Mouse (Mus musculus) adrenal gland, postnatal 4 days (tissue): ENCODE results near the gene Kpna3. TPM values are rescaled to one million over a fixed set of nuclear protein-coding genes. Genes with fewer than 3 reads are reported as not detected.
"Not testable (repeated sequence)": the region's sequence is repeated elsewhere in the genome, so short reads cannot be mapped to it uniquely, and the experiment has no call there.

Experiments used
- DNase-seq, 2 experiments: peaks; one replicate each; pipeline ENCODE4 v3.0.0; 2021 to 2022; ENCODE audit warnings: low spot score in 2 of 2, mixed read lengths in 2 of 2
- long read RNA-seq, 2 experiments: library from polyadenylated mRNA; stranded (forward); transcript quantifications; one replicate each; pipeline ENCODE4 v2.0.0; 2021
- total RNA-seq, 2 experiments: library from RNA; stranded (reverse); gene quantifications; 2 replicates each; pipeline ENCODE4 v1.2.3; 2021

Kpna3 gene
- 10 to 100 TPM; 34.3 to 34.6 TPM for total RNA-seq
- long read RNA-seq, experiment 1, full-length matches to known transcripts = 5 of 7 reads
- long read RNA-seq, experiment 1, partial matches to known transcripts = 1 of 7 reads
- long read RNA-seq, experiment 1, other reads (novel, unspliced or antisense) = 1 of 7 reads
- long read RNA-seq, experiment 2, full-length matches to known transcripts = 18 of 28 reads
- long read RNA-seq, experiment 2, partial matches to known transcripts = 5 of 28 reads
- long read RNA-seq, experiment 2, other reads (novel, unspliced or antisense) = 5 of 28 reads

DNA sequence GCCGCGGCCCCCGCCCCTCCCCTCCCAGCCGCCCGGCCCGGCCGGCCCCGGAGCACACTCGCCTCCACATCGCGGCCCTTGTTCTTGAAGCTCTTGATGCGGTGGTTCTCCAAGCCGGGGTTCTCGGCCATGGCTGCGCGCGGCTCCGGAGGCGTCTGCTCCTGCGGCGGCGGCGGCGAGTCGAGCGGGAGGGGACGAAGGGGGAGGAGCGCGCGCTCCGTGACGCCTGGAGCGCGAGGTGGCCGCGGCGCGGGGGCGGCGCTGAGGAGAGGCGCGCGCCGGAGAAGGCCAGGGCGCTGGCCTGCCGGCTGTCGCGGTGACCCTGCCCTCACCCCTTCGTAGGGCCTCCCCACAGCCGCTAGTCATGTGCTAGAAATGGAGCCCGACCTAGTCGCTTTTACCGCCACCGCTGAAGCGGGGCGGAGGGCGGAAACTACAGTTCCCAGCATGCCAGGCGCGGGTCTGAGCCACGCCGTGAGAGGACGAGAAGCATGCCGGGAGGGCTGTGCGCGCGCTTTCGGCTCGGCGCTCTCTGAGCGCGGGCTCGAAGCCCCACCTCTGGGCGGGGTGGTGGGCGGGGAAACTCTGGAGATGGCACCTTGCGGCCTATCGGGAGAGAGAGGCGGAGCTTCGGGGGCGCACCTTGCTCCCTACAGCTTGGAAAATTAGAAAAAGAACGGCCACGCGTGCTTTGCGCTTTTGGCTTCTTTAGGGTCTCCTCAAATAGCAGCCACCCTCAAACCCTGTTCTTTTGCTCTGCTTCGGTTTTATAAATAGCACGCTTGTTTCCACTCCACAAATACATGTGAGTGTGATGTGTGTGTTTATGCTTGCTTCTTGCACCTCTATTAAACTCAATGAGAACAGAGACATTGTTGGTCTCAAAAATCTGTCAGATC, at the start of gene Kpna3:
Kpna3 (minus strand) TSS at position 214 of the 899 bp plus-strand sequence.
- DNase-seq = peak; percentile 88 to 95

DNA sequence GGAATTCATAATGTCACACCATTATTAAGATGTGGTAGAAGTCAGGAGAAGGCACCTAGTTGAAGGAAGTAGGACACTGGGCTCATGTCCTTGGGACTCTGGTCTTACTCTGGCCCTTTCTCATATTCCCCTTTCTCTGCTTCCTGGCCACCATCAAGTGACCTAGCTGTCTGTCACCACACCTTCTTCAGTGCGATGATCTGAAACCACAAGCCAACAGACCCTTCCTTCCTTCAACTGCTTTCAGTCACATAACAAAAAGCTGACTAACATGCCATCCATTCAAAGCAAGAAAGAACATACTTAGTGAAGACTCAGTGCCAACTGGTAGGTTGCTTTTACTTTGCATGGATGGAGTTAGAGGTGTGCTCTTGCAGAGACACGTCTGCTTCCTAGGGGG, 20.7 kb upstream of the Kpna3 start:
- DNase-seq = no peak

DNA sequence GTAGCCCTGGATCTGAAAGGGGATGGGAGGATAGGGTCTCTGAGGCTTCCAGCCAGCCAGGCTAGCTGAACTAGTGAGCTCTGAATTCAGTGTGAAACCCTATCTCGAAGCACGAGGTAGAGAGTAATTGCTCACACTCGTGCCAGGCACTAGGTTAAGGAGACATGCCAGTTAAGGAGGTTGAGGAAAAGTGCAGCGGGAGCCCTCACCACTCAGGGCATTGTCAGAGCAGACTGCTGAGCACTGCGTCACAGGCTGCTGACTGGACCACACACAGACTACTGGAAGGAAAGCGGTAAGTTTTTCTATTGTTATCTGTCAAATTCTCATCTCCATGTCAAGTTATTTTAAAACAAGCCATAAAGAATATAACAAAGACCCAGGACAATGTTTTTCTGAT, 17.8 kb upstream of the Kpna3 start:
- no peak for DNase-seq

DNA sequence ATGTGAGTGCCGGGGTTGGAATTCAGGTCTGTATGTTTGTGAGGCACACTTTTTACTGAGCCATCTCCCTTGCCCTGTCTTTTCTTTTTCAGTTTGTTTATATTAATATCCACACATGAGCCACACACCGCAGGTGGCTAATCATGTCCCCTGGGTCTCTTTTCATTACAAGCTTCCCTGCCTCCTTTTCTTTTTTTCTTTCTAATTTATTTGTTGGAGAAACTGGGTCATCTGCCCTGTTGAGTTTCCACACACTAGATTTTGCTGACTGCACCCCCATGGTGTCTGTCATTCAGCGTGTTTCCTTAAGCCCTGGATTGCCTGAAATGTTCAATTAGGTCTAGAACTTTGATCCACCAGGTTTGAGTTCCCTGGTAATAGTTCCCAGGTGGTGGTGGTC, 15.9 kb upstream of the Kpna3 start:
- no peak for DNase-seq

DNA sequence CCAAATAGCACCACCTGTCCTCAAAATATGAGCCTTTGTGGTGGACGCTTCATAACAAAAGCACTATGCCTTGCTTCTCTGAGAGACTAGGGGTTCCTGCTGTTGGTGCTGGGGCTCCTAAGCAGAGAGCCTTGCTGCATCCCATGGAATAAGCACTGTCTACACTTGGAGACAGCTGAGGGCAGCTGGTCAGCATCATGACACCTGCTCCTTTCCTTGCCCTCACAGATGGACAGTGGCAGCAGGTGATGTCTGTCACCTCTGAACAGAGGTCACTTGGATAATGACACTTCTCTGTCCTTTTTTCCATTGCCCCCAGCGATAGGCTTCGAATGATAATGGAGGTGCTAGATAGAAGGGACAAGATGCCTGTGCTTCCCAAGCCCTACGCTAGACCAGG, 13.4 kb upstream of the Kpna3 start:
- DNase-seq = no peak

DNA sequence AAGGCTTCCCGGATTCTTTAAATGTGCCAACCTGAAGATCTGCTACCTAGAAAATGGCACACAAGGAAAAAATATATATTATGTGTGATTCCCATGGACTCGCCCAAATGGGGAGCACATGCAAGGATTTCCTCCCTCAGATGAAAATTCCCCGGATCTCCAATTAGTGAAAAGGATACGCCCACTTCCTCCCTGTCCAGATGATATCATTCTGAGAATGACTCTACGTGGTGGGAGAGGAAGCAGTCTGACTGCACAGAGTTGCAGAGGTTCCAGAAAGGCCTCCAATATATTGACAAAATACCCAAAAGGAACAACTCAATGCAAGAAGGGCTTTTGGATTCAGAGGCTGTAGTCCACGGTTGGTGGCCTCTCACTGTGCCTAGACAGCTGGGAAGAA, 12.8 kb upstream of the Kpna3 start:
- DNase-seq = no peak

DNA sequence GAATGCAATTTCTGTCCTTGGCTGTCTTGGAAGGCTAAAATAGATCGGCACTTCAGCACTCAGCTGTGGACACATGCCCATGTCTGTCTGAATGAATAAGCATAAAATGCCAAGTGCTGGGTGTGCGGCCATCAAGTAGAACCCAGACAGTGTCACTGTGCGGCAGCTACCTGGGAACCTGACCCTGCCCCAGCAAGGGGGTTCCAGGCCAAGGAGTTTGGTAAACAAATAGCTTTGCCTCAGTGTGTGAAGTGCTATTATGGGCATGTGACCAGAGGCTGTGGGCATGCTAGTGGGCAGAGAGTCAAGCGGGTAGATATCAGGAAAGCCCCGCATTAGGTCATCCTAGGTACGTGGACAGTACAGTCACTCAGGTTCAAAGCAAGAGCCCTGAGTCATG, 8.1 kb upstream of the Kpna3 start:
- no peak for DNase-seq

DNA sequence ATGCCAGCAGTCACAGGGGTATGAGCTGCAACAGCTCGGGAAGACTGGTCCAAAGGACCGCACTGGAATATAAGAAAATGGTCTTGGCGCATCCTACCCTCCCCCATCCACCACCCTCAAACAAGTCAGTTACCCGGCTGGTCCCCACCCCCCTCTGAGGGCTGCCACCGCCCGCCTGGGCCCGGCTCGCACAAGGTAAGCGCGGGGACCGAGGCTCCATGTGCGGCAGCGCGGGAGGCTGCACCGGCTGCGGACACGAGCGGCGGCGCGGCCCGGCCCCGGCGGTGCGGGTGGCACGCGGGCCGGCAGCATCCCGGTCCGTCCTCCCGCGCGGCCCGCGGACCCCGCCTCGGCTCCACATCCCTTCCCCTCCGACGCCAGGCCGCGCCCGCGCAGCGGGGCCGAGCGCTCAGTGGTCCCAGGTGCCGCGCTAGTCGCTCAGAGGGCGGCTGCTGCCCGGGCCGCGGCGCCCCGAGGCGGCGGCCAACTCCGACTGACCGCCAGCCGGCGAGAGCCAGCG, 473 bp downstream of the Kpna3 start:
- peak; percentile 24 to 35 for DNase-seq

DNA sequence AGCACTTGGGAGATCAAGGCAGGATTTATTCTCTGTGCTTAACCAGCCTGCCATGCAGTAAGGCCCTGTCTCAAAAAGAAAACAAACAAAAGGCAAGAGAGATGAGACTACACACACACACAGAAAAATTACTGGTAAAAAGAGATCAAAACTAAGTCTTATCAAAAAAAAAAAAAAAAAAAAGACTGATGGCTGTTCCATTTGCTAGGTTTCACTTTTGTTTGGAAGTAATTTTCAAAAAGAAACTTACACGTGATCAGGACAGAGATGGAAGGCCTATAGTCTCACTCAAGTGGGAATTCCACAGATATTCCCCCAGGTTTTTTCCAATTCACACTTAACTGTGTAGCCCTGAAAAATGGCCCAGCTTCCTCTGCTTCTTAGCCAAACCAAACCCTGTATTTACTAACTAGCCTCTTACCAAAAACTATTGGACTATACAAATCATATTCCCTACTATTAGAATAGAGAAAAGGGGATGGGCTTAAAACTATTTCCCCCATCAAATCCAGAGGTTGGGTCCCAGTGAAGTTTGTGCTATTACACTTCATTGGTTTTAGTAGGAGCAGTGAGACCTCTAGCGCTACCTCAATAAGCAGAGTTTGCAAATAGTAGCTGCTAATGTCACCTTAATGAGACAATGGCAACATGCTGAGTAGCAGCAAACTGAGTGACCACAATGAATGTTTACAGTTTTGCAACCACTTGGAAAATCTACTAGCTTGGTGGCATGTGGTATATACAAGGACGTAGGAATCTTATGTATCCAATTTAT, 1.3 kb downstream of the Kpna3 start:
- no peak for DNase-seq

DNA sequence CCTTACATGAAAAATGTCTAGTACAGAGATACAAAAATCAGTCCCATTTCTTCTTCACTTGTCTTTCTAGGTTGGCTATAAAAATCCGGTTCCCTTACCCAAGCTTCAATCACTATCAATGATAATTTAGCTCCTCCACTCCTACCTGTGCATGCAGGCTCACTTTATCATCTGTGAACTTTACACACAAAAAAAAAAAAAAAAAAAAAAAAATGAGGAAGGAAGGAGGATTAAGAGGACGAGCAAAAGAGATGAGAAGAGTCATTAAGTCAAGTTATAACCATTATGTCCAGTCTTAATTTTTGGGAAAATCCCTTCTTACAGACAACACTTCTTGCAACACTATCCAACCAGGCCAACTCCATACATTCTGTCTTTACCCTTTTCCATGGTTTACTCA, 2.8 kb downstream of the Kpna3 start:
- DNase-seq = no peak

DNA sequence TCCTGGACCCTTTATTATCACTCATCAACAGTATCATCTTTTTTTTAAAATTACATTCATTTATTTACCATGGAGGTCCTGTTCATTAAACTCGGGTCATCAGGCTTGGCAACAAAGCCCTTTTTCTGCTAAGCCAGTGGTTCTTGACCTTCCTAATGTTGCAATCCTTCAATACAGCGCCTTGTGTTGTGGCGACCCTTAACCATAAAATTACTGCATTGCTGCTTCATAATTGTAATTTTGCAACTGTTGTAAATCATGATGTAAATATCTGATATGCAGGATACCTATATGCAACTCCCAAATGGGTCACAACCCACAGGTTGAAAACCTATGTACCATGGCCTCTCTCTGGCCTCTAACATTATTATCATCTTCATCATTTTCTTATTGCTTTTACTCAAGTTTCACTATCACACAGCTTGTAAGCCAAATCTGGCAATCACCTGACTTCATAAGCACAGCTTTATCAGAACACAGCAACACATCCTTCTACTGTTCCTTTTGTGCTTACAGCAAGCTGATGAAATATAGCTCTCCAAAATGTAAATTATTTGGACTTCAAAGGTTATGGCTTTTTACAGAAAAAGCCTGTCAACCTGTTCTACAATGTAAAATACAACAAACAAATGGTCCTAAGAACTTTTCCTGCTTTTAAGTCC, 11.4 kb downstream of the Kpna3 start:
- DNase-seq = no peak

DNA sequence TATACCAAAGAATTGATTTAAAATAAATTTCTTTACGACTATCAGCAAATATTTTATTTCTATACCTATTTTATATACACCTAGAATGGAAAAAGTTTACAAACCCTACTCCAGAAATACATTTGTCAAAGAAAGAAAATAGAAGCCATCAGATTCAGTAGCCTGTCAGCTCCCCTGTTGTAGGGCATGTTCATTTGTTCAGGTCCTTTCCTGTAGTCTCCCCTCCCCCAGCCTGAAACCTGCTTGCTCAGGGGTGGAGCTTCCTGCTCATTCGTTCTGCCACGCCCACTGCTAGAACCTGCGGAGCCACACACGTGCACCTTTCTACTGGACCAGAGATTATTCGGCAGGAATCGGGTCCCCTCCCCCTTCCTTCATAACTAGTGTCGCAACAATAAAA, 12.6 kb downstream of the Kpna3 start:
- not testable (repeated sequence) for DNase-seq

DNA sequence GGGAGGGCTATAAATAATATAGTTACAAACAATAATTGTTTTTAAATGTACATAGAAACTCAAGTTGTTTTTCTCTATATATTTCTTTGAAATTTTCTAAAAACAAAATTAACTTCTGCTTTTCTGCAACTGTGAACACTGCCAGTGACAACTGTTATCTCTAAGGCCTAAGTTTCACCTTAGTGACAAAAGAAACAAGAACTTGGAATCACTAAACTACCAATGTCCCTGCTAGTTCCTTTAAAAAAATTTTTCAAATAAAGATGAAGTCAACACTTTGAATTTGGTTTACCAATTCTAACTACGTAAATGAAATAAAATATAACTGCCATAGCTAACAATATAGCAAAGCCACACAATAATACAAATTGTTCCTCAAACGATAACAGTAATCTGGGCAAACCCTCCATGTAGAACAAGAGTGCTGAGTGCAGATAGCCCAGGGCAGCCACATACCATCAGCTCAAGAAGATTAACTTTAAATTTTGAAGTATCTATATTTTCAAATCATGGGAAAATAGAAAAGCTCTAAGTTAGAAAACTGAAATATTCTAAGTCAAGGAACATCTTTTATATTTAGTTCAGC, 14.5 kb downstream of the Kpna3 start:
- no peak for DNase-seq

DNA sequence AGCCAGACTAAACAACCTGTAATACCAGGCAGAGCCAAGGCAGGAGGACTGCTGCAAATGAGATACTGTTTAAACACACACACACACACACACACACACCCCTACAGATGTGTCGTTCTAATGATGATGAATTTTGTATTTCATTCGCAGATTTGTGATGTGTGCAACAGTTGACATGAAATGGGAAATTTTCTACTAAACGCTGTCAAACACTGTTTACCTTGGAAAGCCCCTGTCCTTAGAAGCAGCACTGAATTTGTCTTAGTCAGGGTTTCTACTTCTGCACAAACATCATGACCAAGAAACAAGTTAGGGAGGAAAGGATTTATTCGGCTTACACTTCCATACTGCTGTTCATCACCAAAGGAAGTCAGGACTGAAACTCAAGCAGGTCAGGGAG, 24.0 kb downstream of the Kpna3 start:
- DNase-seq = no peak

DNA sequence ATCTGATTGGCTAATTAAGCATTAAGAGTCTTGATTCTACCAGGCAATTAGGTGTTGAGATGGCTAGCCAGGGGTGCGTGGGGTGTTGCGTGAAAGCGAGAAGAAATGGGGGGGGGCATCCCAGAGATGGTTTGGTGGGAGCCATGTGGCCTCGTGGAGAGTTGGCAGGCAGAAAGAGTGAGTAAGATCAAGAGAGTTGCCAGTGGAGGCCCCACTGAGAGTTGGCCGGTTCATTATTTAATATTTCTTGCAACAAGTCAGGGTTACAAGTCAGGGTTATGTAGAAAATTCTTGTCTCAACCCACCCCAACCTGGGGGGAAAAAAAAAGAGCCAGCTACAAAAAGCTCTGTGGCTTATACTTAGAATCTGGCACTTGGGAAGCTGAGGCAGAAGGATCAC, 24.4 kb downstream of the Kpna3 start:
- no peak for DNase-seq

DNA sequence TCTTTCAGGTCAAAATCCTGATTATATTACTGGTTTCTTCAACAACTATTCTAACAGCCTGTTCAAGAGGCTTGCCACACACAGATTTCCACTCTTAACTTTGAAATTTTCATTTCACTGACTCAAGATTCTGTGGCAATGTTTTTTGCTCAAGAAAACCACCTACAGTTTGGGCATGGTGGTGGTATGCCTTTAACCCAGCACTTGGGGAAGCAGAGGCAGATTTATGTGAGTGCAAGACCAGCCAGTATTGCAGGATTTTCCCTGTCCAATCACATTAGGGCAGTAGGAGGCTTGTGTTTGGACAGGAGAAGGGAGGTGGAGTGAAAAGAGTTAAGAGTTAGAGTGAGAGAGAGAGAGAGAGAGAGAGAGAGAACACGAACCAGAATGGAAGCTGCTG, 24.9 kb downstream of the Kpna3 start:
- DNase-seq = no peak

DNA sequence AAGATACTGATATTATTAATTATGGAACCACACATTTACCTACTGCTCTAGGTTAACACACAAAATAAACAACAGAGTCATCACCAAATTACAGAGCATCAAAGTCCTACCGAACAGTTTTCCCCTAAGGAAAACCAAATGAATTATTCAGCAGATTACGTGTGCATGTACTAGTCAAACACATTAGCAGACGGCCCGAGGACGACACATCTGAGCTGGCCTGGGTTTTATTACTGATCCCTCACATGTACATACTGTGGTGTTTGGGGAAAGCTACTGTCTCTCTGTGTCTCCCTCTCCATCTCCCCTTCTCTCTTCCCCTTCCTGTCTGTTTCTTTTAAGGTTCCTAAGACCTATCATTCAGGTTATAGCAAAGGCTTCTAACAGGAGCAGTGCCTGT, 25.5 kb downstream of the Kpna3 start:
- DNase-seq = no peak

DNA sequence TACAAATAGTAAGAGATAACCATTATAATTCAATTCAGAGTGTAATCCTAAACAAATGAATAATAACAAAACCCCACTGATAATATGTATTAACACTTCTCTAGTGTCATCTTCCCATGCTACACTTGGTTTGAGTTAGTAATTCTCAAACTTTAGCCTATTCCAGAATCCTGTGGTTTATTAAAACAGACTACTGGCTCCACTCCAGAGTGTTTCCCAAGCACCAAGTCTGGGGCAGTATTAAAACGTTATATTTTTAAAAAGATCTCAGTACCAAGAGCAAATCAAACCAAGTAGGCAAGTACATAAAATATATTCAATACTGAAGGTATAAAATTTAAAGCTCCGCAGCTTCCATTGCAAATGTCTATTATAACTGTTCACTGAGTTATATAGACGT, 26.0 kb downstream of the Kpna3 start:
- no peak for DNase-seq

DNA sequence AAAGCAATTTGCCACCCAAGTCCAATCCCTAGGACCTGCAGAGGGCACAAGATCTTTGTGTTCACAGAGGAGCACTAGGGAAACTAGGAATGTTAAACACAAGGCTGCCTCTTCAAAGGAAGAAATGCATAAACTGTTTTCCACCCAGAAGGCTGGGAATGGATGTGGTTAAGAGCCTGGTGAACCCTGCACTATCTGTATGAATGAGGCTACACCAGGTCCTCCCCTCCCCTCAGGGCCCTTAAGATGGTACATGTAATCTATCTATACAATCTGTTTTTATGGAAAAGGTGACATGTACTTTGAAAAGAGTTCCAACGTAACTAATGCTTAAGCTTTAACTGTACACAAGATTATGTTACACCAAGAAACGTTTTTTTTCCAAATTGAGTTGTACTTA, 29.7 kb downstream of the Kpna3 start:
- no peak for DNase-seq

DNA sequence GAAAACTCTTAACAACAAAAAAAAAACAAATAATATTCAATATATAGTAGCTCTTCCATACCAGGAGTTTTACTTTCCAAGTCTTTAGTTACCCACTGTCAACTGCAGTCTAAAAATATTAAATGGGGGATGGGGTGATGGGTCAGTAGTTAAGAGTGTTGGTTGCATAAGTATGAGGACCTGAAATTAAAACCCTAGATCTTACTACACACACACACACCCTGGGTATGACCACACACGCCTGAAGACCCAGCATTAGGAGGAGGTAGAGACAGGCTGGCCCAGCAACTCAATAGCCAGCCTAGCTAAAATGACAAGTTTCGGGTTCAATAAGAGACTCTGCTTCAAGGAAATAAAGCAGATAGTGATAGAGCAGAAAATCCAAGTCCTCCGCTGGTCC, 32.6 kb downstream of the Kpna3 start:
- no peak for DNase-seq

DNA sequence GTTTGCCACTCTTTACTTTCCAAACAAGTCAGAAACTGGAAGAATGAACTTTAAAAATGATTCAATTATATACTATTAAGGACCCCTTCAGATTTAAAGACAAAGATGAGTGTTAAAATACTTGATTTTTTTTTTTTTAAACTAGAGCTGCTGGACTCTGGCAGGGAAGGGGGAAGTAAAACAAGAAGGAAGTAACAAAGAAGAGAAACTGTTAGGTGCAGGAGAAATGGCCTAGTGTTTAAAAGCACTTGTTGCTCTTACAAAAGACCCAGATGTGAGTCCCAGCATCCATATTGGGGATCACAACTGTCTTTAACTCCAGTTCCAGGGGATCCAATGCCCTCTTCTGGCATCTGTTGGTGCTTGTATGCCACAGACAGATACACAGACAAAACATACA, 33.9 kb downstream of the Kpna3 start:
- no peak for DNase-seq
